Mouse (Mus musculus) frontal cortex, adult 2 months (tissue): ENCODE data around the gene Bcat1. TPM values are rescaled to one million over a fixed set of nuclear protein-coding genes. Genes with fewer than 3 reads are reported as not detected.

Source experiments
- DNase-seq, 2 experiments: peaks; one replicate each; pipeline ENCODE4 v3.0.0; 2022; ENCODE audit warnings: low spot score in 1 of 2; ENCODE audit errors: extremely low spot score in 1 of 2
- polyA plus RNA-seq: library from polyadenylated mRNA; depleted of rRNA; stranded (reverse); fragments of >200 nt; gene quantifications from 2 replicates; pipeline ENCODE4 v1.2.3, GENCODE M21; 2012

Gene Bcat1
- polyA plus RNA-seq, 1 experiment = 33.3 TPM

- DNase-seq = no peak
These were observed 13.2 kb downstream of the Bcat1 start for GRCm38 (mm10) chr6:145062763-145063162.

- no peak for DNase-seq
These were observed 14.6 kb downstream of the Bcat1 start for GRCm38 (mm10) chr6:145061361-145061760.

GRCm38 (mm10) chr6:145056102-145056501 is 19.9 kb downstream of the Bcat1 start:
- DNase-seq = no peak

- DNase-seq = no peak
These were observed 20.6 kb downstream of the Bcat1 start for GRCm38 (mm10) chr6:145055277-145055858.

- DNase-seq = no peak
These were observed 23.3 kb downstream of the Bcat1 start for GRCm38 (mm10) chr6:145052669-145053068.

- no peak for DNase-seq
These were observed 25.1 kb downstream of the Bcat1 start for GRCm38 (mm10) chr6:145050899-145051298.

GRCm38 (mm10) chr6:145048131-145048997 is 27.6 kb downstream of the Bcat1 start:
- DNase-seq = peak in 1 of 2 experiments; percentile 62

- peak; percentile 21 to 60 for DNase-seq
These were observed 28.5 kb downstream of the Bcat1 start for GRCm38 (mm10) chr6:145047445-145047857.

- peak in 1 of 2 experiments; percentile 32 for DNase-seq
These were observed 29.6 kb downstream of the Bcat1 start for GRCm38 (mm10) chr6:145046266-145046890.

- DNase-seq = no peak
These were observed 30.9 kb downstream of the Bcat1 start for GRCm38 (mm10) chr6:145044916-145045574.

GRCm38 (mm10) chr6:145040732-145041131 is 35.3 kb downstream of the Bcat1 start:
- DNase-seq = no peak

GRCm38 (mm10) chr6:145037626-145038025 is 38.4 kb downstream of the Bcat1 start:
- no peak for DNase-seq

GRCm38 (mm10) chr6:145035412-145035811 is 40.6 kb downstream of the Bcat1 start:
- no peak for DNase-seq

GRCm38 (mm10) chr6:145030587-145030986 is 45.4 kb downstream of the Bcat1 start:
- DNase-seq = peak in 1 of 2 experiments; percentile 57

- DNase-seq = no peak
These were observed 52.0 kb downstream of the Bcat1 start for GRCm38 (mm10) chr6:145023990-145024389.

GRCm38 (mm10) chr6:145022966-145023725 is 52.8 kb downstream of the Bcat1 start:
- DNase-seq = peak in 1 of 2 experiments; percentile 57

- no peak for DNase-seq
These were observed 53.6 kb downstream of the Bcat1 start for GRCm38 (mm10) chr6:145022349-145022748.

GRCm38 (mm10) chr6:145020553-145020952 is 55.4 kb downstream of the Bcat1 start:
- no peak for DNase-seq

GRCm38 (mm10) chr6:145018295-145018694 is 57.7 kb downstream of the Bcat1 start:
- no peak for DNase-seq

GRCm38 (mm10) chr6:145017508-145017907 is 58.5 kb downstream of the Bcat1 start:
- DNase-seq = no peak
